Mouse (Mus musculus) kidney, embryonic 16.5 days (tissue): ENCODE results near the gene Grxcr1. TPM values are rescaled to one million over a fixed set of nuclear protein-coding genes. Genes with fewer than 3 reads are reported as not detected.

ENCODE experiments used
- ATAC-seq: fragments of 200-750 bp; cut with Nextera tagmentation; 2 replicates; pipeline ENCODE4 v1.8.0; 2017; ENCODE audit warnings: moderate TSS enrichment; ENCODE audit not compliant: low FRiP score, low TSS enrichment
- H3K27ac ChIP-seq: fragments of 300-500 bp; sonication (generic); 2 replicates; pipeline ENCODE4 v1.5.1; 2014; ENCODE audit warnings: low read length
- H3K27me3 ChIP-seq: fragments of 300-500 bp; sonication (generic); 2 replicates; pipeline ENCODE4 v1.6.1; 2014; ENCODE audit warnings: low read length, control low read depth, mixed read lengths; ENCODE audit not compliant: insufficient read depth
- H3K36me3 ChIP-seq: fragments of 300-500 bp; sonication (generic); 2 replicates; pipeline ENCODE4 v1.6.1; 2014; ENCODE audit warnings: low read length, control low read depth, mixed read lengths; ENCODE audit not compliant: insufficient read depth
- H3K4me1 ChIP-seq: fragments of 300-500 bp; sonication (generic); 2 replicates; pipeline ENCODE4 v1.6.1; 2014; ENCODE audit warnings: low read length, control low read depth, mixed read lengths; ENCODE audit not compliant: insufficient read depth
- H3K4me2 ChIP-seq: fragments of 300-500 bp; sonication (generic); replicated peaks from 2 replicates; pipeline ENCODE4 v1.6.1; 2014; ENCODE audit warnings: low read depth, low read length
- H3K4me3 ChIP-seq: fragments of 300-500 bp; sonication (generic); 2 replicates; pipeline ENCODE4 v1.5.1; 2014; ENCODE audit warnings: mild to moderate bottlenecking, low read length
- H3K9ac ChIP-seq: fragments of 300-500 bp; sonication (generic); replicated peaks from 2 replicates; pipeline ENCODE4 v1.6.1; 2014; ENCODE audit warnings: low read length
- H3K9me3 ChIP-seq: fragments of 300-500 bp; sonication (generic); 2 replicates; pipeline ENCODE4 v1.6.1; 2016; ENCODE audit warnings: low read length, control low read depth
- WGBS: fragments of 180-500 bp; shearing (Covaris S2); extraction: QIAGEN DNeasy Blood & Tissue Kit; methylation state at CpG from one replicate; pipeline ENCODE4 v1.1.7; 2014; 5-methylcytosine and 5-hydroxymethylcytosine counted together
- polyA plus RNA-seq: library from polyadenylated mRNA; unstranded; fragments of >200 nt; fragmentation: Nextera tagmentation; extraction: Ambion mirVana; gene quantifications from 2 replicates; pipeline ENCODE4 v1.2.1, GENCODE M21; 2015

Gene Grxcr1
- polyA plus RNA-seq, 1 experiment from 2014 or later, result not detected

GRCm38 (mm10) chr5:68128421-68128820 lies 96.8 kb downstream of the Grxcr1 start:
- H3K4me3 ChIP-seq, result no peak overlapping the region
- H3K27me3 ChIP-seq, result no peaks in the 10 kb centered on the region
- no peak overlapping the region for H3K9ac ChIP-seq
- ATAC-seq, result no peak
- H3K4me2 ChIP-seq, result no peak overlapping the region
- no peaks in the 10 kb centered on the region for H3K9me3 ChIP-seq
- no peaks in the 10 kb centered on the region for H3K4me1 ChIP-seq
- H3K27ac ChIP-seq, result no peak overlapping the region
- 9% methylated on average over 4 of the region's 4 CpGs for WGBS
- H3K36me3 ChIP-seq, result no peaks in the 10 kb centered on the region

GRCm38 (mm10) chr5:68128821-68129608 lies 97.4 kb downstream of the Grxcr1 start:
- Histone ChIP-seq H3K9ac (no peak overlapping the region), H3K27ac (no peak overlapping the region), H3K4me2 (no peak overlapping the region), H3K4me3 (no peak overlapping the region), H3K9me3 (no peaks in the 10 kb centered on the region), H3K4me1 (no peaks in the 10 kb centered on the region), H3K27me3 (no peaks in the 10 kb centered on the region), H3K36me3 (no peaks in the 10 kb centered on the region)
- 60% methylated on average over 3 of the region's 3 CpGs for WGBS
- no peak for ATAC-seq

GRCm38 (mm10) chr5:68146818-68147217 lies 115.2 kb downstream of the Grxcr1 start:
- 72% methylated on average over 1 of the region's 1 CpGs for WGBS
- Histone ChIP-seq H3K4me3 (no peak overlapping the region), H3K4me2 (no peak overlapping the region), H3K36me3 (no peaks in the 10 kb centered on the region), H3K9me3 (no peaks in the 10 kb centered on the region), H3K9ac (no peak overlapping the region), H3K27me3 (no peaks in the 10 kb centered on the region), H3K4me1 (no peaks in the 10 kb centered on the region), H3K27ac (no peak overlapping the region)
- ATAC-seq, result no peak

- H3K4me3 ChIP-seq, result no peak overlapping the region
- no peak for ATAC-seq
- no peak overlapping the region for H3K27ac ChIP-seq
- no peaks in the 10 kb centered on the region for H3K36me3 ChIP-seq
- H3K9ac ChIP-seq, result no peak overlapping the region
- WGBS, result 78% methylated on average over 3 of the region's 3 CpGs
- no peaks in the 10 kb centered on the region for H3K27me3 ChIP-seq
- no peaks in the 10 kb centered on the region for H3K4me1 ChIP-seq
- no peak overlapping the region for H3K4me2 ChIP-seq
- no peaks in the 10 kb centered on the region for H3K9me3 ChIP-seq
Measured at GRCm38 (mm10) chr5:68149946-68150345, 118.3 kb downstream of the Grxcr1 start.

GRCm38 (mm10) chr5:68150347-68151043 lies 118.9 kb downstream of the Grxcr1 start:
- Histone ChIP-seq H3K27me3 (no peaks in the 10 kb centered on the region), H3K4me3 (no peak overlapping the region), H3K9me3 (no peaks in the 10 kb centered on the region), H3K4me1 (no peaks in the 10 kb centered on the region), H3K4me2 (no peak overlapping the region), H3K36me3 (no peaks in the 10 kb centered on the region), H3K9ac (no peak overlapping the region), H3K27ac (no peak overlapping the region)
- 75% methylated on average over 4 of the region's 4 CpGs for WGBS
- no peak for ATAC-seq

- no peak for ATAC-seq
- 69% methylated on average over 2 of the region's 2 CpGs for WGBS
Measured at GRCm38 (mm10) chr5:68162503-68162902, 130.9 kb downstream of the Grxcr1 start.

GRCm38 (mm10) chr5:68165954-68166353 lies 134.3 kb downstream of the Grxcr1 start:
- no peaks in the 10 kb centered on the region for H3K9me3 ChIP-seq
- H3K4me2 ChIP-seq, result no peak overlapping the region
- no peaks in the 10 kb centered on the region for H3K27me3 ChIP-seq
- WGBS, result 85% methylated on average over 7 of the region's 7 CpGs
- H3K27ac ChIP-seq, result no peak overlapping the region
- no peak overlapping the region for H3K4me3 ChIP-seq
- H3K36me3 ChIP-seq, result no peaks in the 10 kb centered on the region
- H3K9ac ChIP-seq, result no peak overlapping the region
- H3K4me1 ChIP-seq, result no peaks in the 10 kb centered on the region
- ATAC-seq, result no peak

More at GRCm38 (mm10) chr5:68162503-68162902, 130.9 kb downstream of the Grxcr1 start:
- H3K4me3 ChIP-seq, result no peak overlapping the region
- H3K36me3 ChIP-seq, result no peaks in the 10 kb centered on the region
- H3K4me2 ChIP-seq, result no peak overlapping the region
- no peak overlapping the region for H3K27ac ChIP-seq
- no peaks in the 10 kb centered on the region for H3K27me3 ChIP-seq
- H3K4me1 ChIP-seq, result no peaks in the 10 kb centered on the region
- no peaks in the 10 kb centered on the region for H3K9me3 ChIP-seq
- H3K9ac ChIP-seq, result no peak overlapping the region

Other genes starting within 250 kb of the Grxcr1 start
- 10.7 and 12.1 TPM in 2 replicates for gene Atp8a1, start 184.4 kb upstream of the Grxcr1 start, polyA plus RNA-seq
- gene Gm5108, start 90.2 kb upstream of the Grxcr1 start, polyA plus RNA-seq, result not detected in 2 replicates
- gene Gm21905, start 85.4 kb upstream of the Grxcr1 start, polyA plus RNA-seq, result not detected in 2 replicates